Mouse (Mus musculus) left cerebral cortex, postnatal 4 days (tissue): Measurements from ENCODE around the gene Tcerg1l. TPM values are rescaled to one million over a fixed set of nuclear protein-coding genes. Genes with fewer than 3 reads are reported as not detected.

Experiments used
- DNase-seq: peaks from one replicate; pipeline ENCODE4 v3.0.0-alpha.2; 2022
- intact Hi-C: fragments of 180-260 bp; cut with DNase I; formaldehyde crosslinking; loops from one replicate; pipeline ENCODE4 v1.15.1; 2025
- total RNA-seq, 2 experiments: library from RNA; stranded (reverse); gene quantifications; 2 replicates each; pipeline ENCODE4 v1.2.3; 2021

The Tcerg1l gene
- total RNA-seq, 2 experiments from 2014 or later: 24.0 to 25.4 TPM

- intact Hi-C loops: no loop called here
Observed at GRCm38 (mm10) chr7:138367570-138367969, 30.0 kb downstream of the Tcerg1l start.

GRCm38 (mm10) chr7:138365519-138365918 is 32.0 kb downstream of the Tcerg1l start:
- no peak for DNase-seq
- intact Hi-C loops: no loop called here

More at GRCm38 (mm10) chr7:138367570-138367969, 30.0 kb downstream of the Tcerg1l start:
- no peak for DNase-seq

- DNase-seq: no peak
- intact Hi-C loops: no loop called here
Observed at GRCm38 (mm10) chr7:138357475-138357874, 40.1 kb downstream of the Tcerg1l start.

GRCm38 (mm10) chr7:138356655-138357449 is 40.7 kb downstream of the Tcerg1l start:
- intact Hi-C loops: no loop called here
- DNase-seq: no peak

GRCm38 (mm10) chr7:138345451-138345850 is 52.1 kb downstream of the Tcerg1l start:
- peak; percentile 47 for DNase-seq
- intact Hi-C loops: no loop called here

- no peak for DNase-seq
- intact Hi-C loops: no loop called here
Observed at GRCm38 (mm10) chr7:138338451-138338850, 59.1 kb downstream of the Tcerg1l start.

GRCm38 (mm10) chr7:138337946-138338345 is 59.6 kb downstream of the Tcerg1l start:
- DNase-seq: no peak
- intact Hi-C loops: no loop called here

GRCm38 (mm10) chr7:138332504-138333168 is 64.9 kb downstream of the Tcerg1l start:
- DNase-seq: no peak
- intact Hi-C loops: no loop called here

- intact Hi-C loops: no loop called here
- no peak for DNase-seq
Observed at GRCm38 (mm10) chr7:138331266-138331665, 66.3 kb downstream of the Tcerg1l start.

GRCm38 (mm10) chr7:138328637-138329036 is 68.9 kb downstream of the Tcerg1l start:
- intact Hi-C loops: no loop called here
- DNase-seq: no peak

- intact Hi-C loops: no loop called here
- DNase-seq: no peak
Observed at GRCm38 (mm10) chr7:138326760-138327159, 70.8 kb downstream of the Tcerg1l start.

GRCm38 (mm10) chr7:138313733-138314132 is 83.8 kb downstream of the Tcerg1l start:
- DNase-seq: no peak
- intact Hi-C loops: no loop called here

- no peak for DNase-seq
- intact Hi-C loops: no loop called here
Observed at GRCm38 (mm10) chr7:138306126-138306525, 91.4 kb downstream of the Tcerg1l start.

GRCm38 (mm10) chr7:138284790-138285189 is 112.7 kb downstream of the Tcerg1l start:
- intact Hi-C loops: no loop called here
- no peak for DNase-seq

- no peak for DNase-seq
- intact Hi-C loops: no loop called here
Observed at GRCm38 (mm10) chr7:138275263-138275662, 122.3 kb downstream of the Tcerg1l start.

GRCm38 (mm10) chr7:138271328-138271727 is 126.2 kb downstream of the Tcerg1l start:
- intact Hi-C loops: no loop called here
- DNase-seq: no peak

- DNase-seq: no peak
- intact Hi-C loops: no loop called here
Observed at GRCm38 (mm10) chr7:138269386-138269785, 128.1 kb downstream of the Tcerg1l start.

GRCm38 (mm10) chr7:138267976-138268646 is 129.4 kb downstream of the Tcerg1l start:
- intact Hi-C loops: no loop called here
- peak; percentile 72 for DNase-seq

- peak; percentile 22 for DNase-seq
Observed at GRCm38 (mm10) chr7:138248612-138249011, 148.9 kb downstream of the Tcerg1l start.

GRCm38 (mm10) chr7:138248176-138248575 is 149.4 kb downstream of the Tcerg1l start:
- peak; percentile 12 for DNase-seq
- intact Hi-C loops: no loop called here

More at GRCm38 (mm10) chr7:138248612-138249011, 148.9 kb downstream of the Tcerg1l start:
- intact Hi-C loops: no loop called here

GRCm38 (mm10) chr7:138246684-138247083 is 150.8 kb downstream of the Tcerg1l start:
- intact Hi-C loops: no loop called here
- DNase-seq: peak; percentile 41
